Mouse (Mus musculus): ENCODE measurements around the gene 7530416G11Rik.
A peak's percentile ranks its signal among the peaks of the same experiment; 100 is the strongest.

7530416G11Rik gene

DNA sequence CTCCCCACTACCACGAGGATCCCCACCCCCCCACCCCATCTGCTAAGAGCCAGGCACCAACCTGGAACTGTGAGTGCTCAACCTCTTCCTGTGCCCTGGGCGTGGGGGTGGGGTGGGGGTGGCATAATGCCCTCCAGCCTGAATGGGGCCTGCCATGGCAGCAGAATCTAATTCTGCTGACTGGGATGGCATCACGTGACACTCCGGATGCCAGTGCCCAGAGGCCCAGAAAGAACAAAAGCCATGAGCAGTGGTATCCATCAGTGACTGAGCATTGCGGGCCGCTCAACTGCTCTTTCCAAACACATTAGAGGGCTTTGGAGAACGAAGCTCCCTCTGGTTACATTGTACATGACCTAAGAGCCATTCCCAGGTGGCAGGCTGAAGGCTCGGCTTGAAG, at the start of gene 7530416G11Rik:
Gene 7530416G11Rik (minus strand): TSS at position 101 of the 400 bp plus-strand sequence.
- DNase-seq (ENCODE audit: low spot score), result no peak

DNA sequence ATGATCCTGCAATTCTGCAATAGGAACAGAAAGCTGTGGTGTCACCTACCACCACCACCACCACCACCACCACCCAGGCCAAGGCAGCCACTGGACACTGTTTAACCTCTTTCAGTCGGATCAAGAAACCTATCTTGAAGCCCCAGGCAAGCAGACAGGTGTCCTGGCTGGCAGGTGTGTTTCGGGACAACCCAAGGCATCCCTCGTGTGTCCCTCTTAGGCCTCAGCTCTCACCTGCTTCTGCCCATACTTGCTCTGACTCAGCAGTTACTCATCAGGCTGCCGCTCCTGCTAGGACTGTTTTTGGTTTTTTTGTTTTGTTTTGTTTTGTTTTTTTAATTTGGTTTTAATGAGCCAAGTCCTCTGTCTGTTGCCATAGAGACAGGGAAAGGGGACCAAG, 43.5 kb upstream of the 7530416G11Rik start:
- no peak for DNase-seq (ENCODE audit: low spot score)

DNA sequence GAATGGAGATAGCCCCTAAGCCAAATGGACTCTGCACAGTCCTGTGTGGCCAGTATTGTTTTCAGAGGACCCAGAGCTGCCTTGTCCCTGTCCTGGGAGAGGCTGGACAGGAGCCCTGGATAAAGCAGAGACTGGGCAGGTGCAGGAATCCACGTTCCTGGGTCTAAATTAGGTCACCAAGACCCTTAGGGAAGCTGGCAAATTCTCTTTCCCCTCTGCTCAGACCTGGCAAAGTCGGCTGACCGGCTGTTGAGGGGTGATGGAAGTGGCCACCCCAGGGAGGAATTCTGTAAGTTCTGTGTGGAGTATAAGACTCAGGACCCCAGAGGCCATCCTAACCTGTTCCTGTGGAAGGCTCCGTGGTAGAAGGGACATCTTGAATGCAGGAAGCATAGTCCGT, 42.3 kb upstream of the 7530416G11Rik start:
- DNase-seq (ENCODE audit: low spot score), result no peak

DNA sequence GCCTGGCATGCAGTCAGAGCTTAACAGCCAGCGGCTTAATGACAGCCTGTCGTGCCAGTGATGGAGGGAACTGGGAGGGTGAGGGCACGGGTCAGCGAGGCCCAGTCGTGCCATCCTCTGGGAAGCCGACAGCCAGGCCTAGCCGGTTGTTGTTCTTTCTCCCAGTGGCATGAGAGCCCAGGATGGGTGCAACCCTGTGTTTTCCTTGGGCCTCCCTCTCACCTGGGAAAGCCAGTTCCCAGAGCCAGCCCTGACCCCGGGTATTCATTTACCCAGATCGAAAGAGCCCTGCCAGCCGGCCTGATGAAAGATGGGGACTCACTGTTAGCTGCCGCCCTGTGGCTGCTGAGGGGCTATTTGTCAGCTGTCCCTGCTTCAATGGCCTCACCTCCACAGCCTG, 35.1 kb upstream of the 7530416G11Rik start:
- peak; percentile 28 for DNase-seq (ENCODE audit: low spot score)

DNA sequence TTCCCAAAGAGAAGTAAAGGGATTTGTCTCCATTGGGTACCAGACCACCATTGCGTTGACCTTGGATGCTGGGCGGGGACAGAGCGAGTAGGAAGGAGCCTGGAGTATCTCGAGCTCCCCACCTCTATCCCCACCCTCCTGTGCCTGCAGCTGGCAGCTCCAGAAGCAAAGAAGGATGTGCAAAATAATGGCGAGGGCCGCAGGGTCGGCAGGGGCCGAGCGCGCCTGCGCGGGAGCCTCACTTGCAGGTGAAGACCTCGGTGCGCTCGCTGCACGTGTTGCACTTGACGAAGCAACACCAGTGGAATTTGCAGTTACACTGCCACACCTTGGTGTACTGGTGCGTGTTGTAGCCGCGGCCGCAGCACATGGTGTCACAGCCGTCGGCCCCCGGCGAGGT, 34.1 kb upstream of the 7530416G11Rik start:
- no peak for DNase-seq (ENCODE audit: low spot score)

DNA sequence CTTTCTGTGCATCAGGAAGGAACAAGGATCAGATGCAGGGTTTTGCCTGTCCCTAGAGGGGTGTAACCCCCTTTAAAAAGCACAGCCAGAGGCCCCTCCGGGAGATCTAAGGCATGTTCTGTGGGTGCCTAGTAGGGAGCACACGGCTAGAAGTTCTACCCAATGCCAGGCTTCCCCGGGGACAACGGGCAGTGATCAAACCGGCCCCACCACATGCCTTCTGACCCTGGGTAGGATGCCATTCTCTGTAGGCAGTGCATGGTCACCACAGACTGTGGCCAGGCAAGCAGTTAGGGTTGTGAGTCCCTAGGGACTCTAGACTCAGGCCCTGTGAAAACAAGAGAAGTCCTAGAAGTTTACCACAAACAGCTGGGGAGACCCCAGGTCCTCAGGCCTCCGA, 31.6 kb upstream of the 7530416G11Rik start:
- DNase-seq (ENCODE audit: low spot score), result no peak

DNA sequence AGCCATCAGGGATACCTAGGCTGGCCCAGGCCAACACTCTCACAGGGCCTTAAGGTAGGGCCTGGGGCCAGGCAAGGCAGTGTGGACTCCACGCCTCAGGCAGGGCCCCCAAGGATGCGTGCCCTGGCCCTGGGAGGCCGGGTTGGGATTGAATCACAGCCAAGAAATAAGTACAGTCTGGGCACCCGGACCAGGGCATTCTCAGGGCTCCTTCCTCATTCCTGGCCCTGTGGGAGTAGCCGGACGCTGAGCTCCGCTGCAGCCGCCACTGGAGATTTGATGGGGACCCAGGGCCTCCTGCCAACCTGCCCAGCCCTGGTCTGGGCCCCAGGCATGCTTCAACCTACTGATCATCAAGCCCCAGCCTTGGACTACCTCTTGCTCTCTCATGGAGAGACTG, 31.2 kb upstream of the 7530416G11Rik start:
- DNase-seq (ENCODE audit: low spot score), result no peak

DNA sequence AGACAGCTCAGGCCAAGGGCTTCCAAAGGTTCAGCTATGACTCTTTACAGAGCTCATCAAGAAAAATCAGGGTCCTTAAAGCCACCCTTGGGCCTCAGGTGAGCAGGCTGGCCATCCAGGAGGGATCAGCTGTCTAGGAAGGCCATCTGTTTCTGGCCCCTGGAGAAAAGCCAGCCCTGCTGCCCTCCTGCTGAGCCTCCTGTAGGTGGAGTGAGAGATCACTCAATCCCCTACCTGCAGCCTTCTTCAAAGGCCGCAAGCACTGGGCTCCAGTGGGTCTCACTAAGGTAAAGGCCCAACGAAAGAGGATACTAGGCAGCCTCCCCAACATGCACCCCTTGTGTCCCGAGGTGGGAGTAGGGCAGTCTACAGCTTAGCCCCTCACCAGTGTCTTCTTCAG, 29.0 kb upstream of the 7530416G11Rik start:
- no peak for DNase-seq (ENCODE audit: low spot score)

DNA sequence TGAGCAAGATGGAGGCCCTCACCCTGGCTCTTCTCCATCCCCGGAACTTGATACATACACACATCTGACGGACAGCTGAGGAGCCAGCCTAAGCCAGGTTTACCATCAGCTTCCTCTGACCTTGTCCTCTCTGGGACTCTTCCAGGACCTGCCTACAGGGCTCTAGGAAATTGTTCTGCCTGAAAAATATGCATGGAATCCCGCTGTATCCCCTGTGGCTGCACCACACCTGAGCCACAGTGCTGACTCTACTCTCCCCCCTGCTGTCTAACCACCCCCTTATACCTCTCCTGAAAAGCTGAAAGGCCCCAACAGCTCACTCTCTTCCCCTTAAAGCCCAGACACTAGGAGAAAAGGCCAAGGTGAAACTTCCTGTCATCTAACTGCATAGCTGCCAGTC, 26.9 kb upstream of the 7530416G11Rik start:
- DNase-seq (ENCODE audit: low spot score), result no peak

DNA sequence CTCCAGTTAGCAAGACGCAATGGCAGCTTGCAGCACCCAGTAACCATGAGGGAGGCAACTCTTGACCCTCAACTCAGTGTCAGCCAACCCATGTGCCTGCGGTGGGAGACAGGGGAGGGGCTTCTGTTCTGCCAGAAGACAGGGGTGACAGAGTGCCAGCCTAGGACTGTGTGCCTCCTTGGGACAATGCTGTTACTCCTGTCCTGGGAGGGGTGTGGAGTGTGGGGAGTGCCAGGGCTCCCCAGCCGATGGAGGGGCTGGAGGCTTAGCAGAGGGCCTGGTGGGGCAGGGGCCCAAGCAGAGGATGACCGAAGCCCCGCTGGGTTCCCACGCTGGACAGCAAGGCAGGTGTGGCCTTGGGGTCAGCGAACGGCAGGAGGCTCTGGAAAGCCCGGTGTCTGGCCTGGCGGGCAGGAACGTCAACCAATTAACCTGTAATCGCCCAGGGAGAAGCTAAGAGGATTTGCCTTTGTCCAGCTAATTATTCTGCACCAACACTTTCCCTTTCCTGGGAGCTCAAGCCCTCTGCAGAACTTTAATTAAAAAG, 21.4 kb upstream of the 7530416G11Rik start:
- peak; percentile 43 for DNase-seq (ENCODE audit: low spot score)

DNA sequence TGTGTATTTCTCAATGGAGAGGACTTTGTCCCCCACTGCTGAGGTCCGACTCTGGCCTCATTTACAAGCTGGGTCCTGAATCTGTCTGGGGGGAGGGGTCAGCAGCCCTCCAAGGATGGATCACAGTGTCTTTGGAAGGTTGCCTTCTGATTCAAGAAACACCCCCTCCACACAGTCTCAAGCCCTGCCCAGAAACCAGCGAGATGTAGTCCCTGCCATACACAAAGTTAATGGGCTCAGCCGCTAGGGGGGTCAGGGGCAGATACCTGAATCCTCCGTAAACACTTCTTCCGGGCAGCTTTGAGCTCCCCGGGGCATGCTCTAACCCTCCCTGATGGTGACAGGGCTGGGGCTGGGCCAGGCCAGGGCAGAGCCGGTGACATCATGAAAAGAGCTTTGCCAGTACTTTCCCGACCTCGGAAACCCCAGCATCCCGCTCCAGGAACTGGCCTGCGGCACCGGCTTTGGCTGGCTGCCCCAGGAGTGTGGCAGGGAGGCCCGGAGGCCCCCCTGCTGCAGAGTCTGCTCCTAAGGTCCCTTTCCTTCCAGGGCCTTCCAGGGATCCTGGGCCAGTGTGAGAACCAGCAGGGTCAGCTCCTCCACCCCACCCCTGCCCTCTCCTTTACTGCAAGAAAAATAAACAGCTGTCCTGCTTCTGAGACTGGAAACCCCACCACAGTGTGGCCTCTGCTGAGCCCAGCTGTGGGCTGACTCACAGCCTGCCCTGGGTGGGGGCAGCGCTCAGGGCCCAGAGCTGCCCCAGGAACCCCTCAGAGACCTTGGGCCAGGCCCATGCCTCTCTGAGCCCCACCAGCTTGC, 20.4 kb upstream of the 7530416G11Rik start:
- peak; percentile 61 for DNase-seq (ENCODE audit: low spot score)

DNA sequence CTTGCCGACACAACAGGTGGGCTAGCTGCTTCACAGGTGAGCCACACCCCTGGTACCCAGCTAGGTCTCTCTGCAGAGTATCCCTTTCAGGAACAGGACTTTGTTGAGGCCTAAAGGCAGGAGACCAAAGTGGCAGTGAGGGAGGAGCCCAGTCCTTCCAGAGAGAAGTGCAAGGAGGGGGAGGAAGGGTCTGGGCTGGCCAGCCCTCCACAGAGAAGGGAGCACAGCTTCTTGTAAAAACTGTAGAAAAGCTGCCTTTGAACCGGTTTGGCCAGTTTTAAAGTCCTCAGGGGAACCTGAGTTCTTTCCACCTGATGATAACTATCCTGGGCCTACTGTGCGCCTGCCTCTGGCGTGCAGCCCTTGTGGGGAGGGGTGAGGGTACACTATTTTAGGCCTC, 16.4 kb upstream of the 7530416G11Rik start:
- no peak for DNase-seq (ENCODE audit: low spot score)

DNA sequence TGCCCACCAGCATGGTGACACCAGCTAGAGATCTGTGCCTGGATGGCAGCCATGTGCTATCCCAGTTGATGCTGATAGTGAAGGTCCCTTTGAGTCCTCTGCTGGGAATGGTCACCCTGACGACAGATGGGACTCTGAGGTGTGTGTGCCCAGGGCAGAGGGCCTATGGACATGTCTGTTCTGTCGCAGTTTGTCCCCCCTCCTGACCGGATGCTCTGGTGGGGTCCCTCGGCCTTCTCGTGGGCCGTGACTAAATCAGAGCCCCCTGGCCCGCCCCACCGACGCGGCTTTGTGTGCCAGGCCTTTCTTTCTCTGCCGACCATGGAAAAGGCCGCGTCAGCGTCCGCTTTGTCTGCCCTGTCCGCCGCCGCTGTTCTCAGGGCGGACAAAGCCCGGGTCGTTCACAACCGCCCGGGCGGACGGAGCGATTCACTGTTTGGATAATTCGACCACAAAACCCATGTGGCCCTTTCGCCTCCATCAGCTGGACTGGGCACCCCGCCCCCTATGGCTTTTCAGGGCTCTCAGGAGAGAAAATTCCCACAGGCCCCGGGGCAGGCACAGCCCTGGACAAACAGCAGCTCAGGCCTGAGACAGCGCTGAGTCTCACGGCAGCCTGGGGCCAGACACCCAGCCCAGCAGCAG, 4.5 kb upstream of the 7530416G11Rik start:
- peak; percentile 65 for DNase-seq (ENCODE audit: low spot score)

DNA sequence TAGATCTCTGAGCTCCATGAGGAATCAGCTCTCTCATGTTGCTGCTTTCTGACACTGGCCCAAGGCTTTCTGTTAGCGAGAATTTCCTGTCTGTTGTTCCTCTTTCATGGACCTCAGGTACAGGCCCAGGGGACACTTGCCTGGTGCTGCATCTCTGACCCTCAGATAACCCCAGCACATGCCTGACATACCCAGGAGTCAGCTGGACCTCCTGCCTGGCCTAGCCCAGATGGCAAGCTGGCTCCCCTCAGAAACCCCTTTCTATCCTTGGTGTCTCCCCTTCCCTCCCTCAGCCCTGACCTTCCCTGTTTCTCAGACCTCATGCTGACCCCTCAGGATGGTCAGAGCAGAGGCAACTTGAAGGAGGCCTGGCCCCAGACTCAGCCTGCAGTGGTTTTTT, 3.7 kb upstream of the 7530416G11Rik start:
- no peak for DNase-seq (ENCODE audit: low spot score)

DNA sequence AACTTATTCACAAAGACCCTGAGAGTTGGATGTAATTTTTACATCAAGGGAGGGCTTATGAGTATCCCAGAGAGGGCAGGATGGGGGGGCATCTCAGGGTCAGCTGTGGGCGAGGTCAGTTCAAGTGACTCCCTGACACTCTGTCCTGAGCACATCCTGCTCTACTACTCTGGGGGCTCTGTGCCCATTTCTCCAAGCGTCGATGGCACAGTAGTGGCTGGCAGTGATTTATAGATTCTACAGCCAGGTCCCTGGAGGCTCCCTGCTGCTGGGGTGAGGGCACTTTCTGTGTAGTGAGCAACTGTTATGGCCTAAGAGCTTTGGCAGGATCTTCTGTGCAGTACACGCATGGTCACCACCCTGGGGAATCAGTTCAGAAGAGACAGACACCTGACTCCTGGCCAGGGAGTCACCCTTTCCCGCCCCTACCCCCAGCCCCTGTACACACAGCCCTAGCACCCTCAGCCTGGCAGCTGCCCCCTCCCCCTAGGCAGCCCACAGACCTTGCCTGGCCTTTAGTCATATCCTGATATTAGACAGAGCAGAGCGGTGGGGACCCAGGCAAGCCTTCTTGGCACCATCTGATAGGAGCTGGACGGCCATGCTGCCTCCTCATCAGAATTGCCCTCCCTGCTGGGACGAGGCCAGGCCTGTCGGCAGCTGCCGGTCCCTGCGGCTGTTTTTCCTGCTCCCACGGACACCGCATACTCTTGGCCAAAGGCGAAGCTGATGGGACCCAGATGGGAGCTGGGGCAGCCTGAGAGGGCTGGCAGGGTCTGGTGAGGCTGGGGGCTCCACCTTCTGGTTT, 2.3 kb upstream of the 7530416G11Rik start:
- no peak for DNase-seq (ENCODE audit: low spot score)

DNA sequence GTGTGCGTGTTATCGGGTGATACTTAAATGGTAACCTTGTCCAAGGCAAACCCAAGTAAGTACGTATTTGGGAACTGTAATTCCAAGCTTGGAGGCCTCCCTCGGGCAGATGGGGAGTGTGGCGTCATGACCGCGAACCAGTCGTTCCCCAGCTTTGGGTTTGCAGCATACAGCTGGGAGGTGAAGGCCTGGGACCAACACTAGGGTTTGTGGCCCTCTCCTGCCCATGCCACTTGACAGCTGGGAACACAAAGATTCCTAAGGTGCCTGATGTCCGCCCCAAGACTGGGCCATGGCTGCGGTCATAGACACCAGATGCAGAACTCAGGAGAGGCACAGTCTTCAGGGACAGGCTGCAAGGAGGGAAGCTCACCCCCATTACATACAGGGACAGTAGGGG, 2.8 kb downstream of the 7530416G11Rik start:
- DNase-seq (ENCODE audit: low spot score), result no peak

DNA sequence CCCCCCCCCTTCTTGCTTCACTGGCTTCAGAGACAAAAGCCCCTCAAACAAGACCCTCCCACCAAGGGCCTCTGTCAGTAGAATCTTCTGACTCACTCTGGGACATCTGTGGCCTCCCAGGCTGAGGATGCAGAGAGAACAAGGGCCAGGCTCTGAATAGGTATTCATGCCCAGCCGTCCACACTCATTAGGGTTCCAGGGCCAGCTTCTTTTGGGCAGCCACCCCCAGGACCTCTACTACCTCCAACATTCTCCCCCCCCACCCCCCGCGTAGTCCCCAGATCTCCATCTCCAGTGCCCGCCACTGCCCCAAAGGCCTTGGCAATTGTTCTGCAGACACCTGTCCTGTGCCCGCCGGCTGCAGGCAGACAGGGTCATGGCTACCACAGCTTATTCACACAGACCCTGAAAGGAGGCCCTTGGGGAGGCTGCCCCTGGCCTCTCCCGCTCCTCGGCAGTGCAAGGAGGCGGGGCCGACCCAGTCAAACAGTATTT, 5.0 kb downstream of the 7530416G11Rik start:
- peak; percentile 82 for DNase-seq (ENCODE audit: low spot score)

DNA sequence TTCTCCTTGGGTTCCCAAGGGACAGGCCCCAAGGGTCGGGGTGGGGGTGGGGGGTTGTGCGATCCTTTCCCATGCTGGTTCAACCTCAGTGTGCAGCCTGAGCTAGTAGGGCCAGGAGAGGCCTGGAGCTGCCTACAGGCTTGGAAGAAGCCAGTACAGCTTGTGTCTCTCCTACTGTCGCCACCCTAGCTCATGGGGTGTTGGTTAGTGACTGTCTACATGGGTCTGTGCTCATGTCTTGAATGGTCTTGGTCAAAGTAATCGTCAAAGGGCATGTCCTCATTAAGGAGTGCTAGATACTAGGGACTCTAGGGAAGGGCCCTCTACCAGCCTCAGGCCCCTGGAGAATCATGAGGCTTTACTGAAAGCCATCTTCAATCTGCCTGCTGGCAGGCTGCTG, 5.5 kb downstream of the 7530416G11Rik start:
- DNase-seq (ENCODE audit: low spot score), result no peak

DNA sequence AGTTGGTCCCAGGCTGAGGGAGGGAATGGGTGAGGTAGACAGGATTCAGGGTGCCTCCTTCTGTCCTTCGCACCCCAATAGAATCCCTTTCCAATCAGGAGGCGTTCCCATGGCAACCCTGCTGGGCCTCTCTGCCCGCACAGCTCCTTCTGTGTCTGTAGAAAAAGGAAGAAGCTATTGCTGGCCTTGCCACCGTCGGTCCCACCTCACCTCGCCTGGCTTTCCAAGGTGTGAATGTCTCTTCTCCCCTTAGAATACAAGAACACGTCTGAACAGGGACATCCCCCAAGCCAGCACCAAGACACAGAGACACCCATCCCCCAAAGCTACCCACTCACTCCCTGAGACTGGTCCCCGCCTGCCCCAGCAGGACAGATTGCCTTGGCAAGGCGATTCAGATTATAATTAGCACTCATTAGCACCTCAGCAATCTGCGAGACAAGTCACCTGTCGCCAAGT, 8.8 kb downstream of the 7530416G11Rik start:
- DNase-seq (ENCODE audit: low spot score), result no peak

DNA sequence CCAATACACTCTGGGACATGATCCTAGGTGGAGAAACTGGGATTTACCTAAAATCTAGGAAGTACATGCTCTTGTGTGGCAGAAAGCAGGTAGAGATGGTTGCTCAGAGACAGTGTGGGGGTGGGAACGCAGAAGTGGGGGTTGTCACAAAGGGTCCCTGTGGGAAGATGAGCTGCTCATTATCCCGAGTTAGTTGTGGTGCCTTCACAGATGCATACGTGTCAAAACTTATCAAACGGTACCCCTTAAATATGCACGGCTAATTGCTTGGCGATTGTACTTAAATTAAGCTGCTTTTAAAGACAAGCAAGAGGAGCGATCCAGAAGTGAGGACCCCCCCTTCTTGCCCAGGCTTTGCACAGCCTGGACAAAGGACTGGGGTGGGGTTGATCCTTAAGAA, 13.3 kb downstream of the 7530416G11Rik start:
- peak; percentile 82 for DNase-seq (ENCODE audit: low spot score)

DNA sequence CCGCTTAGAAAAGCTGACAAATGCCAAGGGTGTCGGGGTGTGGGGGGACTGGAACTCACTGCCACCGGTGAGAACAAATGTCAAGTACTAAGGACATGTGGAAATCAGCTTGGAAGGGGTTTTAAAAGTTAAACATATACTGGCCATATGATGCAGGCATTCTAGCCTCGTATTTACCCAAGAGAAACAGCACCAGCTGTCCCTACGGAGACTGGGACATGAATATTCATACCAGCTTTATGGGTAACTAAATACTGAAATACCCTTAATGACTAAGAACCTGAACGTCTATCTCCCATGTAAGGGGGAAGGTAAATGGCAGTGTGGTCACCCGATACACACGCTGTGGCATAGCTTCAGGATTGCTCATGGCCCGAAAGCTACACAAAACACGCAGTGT, 14.1 kb downstream of the 7530416G11Rik start:
- no peak for DNase-seq (ENCODE audit: low spot score)

DNA sequence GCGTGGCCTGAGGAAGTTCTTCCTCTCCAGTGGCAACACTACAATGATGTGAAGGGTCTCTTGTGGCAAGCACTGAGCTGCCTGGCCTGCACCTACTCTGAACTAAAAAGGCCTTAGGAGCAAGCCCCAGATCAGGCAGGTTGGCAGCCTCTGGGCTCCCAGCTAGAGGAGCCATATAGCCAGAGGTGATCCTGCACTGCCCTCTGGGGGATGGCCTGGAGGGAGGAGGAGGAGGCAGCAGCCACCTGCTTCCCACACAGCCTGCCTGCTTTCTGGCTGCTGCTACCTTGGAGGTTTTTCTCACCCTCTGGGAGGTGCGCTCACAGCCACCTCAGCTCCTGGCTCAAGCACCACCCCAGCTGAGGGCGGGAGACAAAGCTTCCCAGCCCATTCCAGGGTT, 22.4 kb downstream of the 7530416G11Rik start:
- DNase-seq (ENCODE audit: low spot score), result no peak
